Mouse (Mus musculus) small intestine, adult 2 months (tissue): Measurements from ENCODE around the gene Pnmal2.

ENCODE experiments used
- CTCF ChIP-seq: fragments of 200-500 bp; IDR thresholded peaks from 2 replicates; pipeline ENCODE4 v1.5.1; 2012; ENCODE audit warnings: low read depth, mild to moderate bottlenecking, control low read depth, inconsistent platforms, low read length, moderate library complexity, mixed read lengths; ENCODE audit not compliant: insufficient replicate concordance, insufficient read length; ENCODE audit errors: extremely low read depth
- POLR2A ChIP-seq: fragments of 200-500 bp; IDR thresholded peaks from 2 replicates; pipeline ENCODE4 v1.6.1; 2012; ENCODE audit warnings: low read depth, mild to moderate bottlenecking, control low read depth, inconsistent platforms, low read length, moderate library complexity

DNA sequence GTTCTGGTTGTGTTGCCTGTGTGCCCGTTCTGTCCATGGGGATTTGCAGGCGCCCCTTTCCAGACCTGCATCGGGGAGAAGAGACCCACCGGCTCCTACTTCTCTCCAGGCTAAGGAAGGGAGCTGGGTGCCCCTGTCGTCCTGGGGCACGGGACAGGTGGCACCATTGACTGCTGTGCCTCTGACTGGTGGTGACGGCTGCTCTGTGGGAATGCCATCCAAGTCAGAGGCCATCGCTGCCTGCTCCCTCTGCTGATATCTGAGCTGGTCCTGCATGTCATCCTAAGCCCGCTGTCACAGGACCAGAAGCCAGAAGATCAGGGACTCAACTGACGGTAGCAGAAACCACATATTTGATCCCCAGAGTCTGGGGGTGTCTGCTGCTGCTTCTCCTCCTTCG lies 35.6 kb upstream of the Pnmal2 start:
- TF ChIP-seq POLR2A (no peak), CTCF (no peak)
